Mouse (Mus musculus) CH12.LX (cell line): ENCODE measurements around the gene Srms. TPM values are rescaled to one million over a fixed set of nuclear protein-coding genes. Genes with fewer than 3 reads are reported as not detected.

ENCODE experiments used
- DNase-seq: peaks from one replicate; pipeline ENCODE4 v3.0.0-alpha.2; 2013; ENCODE audit errors: extremely low read depth
- H3K27ac ChIP-seq: 2 replicates; pipeline ENCODE4 v1.5.1; 2012; ENCODE audit warnings: low read depth, mild to moderate bottlenecking, control low read depth, moderate library complexity; ENCODE audit not compliant: insufficient read depth
- H3K27me3 ChIP-seq: replicated peaks from 2 replicates; pipeline ENCODE3; 2012; ENCODE audit warnings: inconsistent platforms
- H3K36me3 ChIP-seq, 2 experiments: replicated peaks in 1 of 2; 2 replicates each; pipeline versions ENCODE3 to v1.6.1; 2012; ENCODE audit warnings: inconsistent platforms in 1 of 2, low read length in 1 of 2, mild to moderate bottlenecking in 1 of 2, mixed read lengths in 1 of 2, moderate library complexity in 1 of 2; ENCODE audit not compliant: control insufficient read depth in 1 of 2, insufficient read depth in 1 of 2
- H3K4me1 ChIP-seq, 2 experiments: 2 replicates each; pipeline ENCODE4 v1.6.1; 2012; ENCODE audit warnings: inconsistent platforms in 1 of 2, moderate library complexity in 1 of 2; ENCODE audit not compliant: insufficient read depth in 2 of 2, control insufficient read depth in 1 of 2
- H3K4me2 ChIP-seq: 2 replicates; pipeline ENCODE4 v1.6.1; 2012; ENCODE audit warnings: low read depth, mild to moderate bottlenecking, control low read depth; ENCODE audit not compliant: poor library complexity, insufficient read depth, severe bottlenecking
- H3K4me3 ChIP-seq, 3 experiments: fragments of 150-350 bp in 1 of 3; sonication (generic) in 1 of 3; replicated peaks in 1 of 3; 2 replicates each; pipeline versions ENCODE3 to v1.5.1; 2011 to 2012; ENCODE audit warnings: low read depth in 2 of 3, low read length in 2 of 3, mild to moderate bottlenecking in 2 of 3, moderate library complexity in 2 of 3, control low read depth in 1 of 3, improper control_type of control experiment in 1 of 3, inconsistent platforms in 1 of 3, mixed read lengths in 1 of 3; ENCODE audit not compliant: poor library complexity in 1 of 3
- H3K79me2 ChIP-seq: replicated peaks from 2 replicates; pipeline ENCODE4 v1.6.1; 2012; ENCODE audit warnings: mild to moderate bottlenecking, moderate library complexity; ENCODE audit not compliant: control insufficient read depth, poor library complexity, insufficient read depth, severe bottlenecking; ENCODE audit errors: extremely low read depth
- H3K9ac ChIP-seq: 2 replicates; pipeline ENCODE4 v1.6.1; 2012; ENCODE audit warnings: low read depth, mild to moderate bottlenecking, control low read depth, moderate library complexity; ENCODE audit not compliant: insufficient read depth
- H3K9me3 ChIP-seq: replicated peaks from 2 replicates; pipeline ENCODE3; 2012; ENCODE audit warnings: low read length, inconsistent platforms, mixed read lengths
- CHD1 ChIP-seq: IDR thresholded peaks from 2 replicates; pipeline ENCODE4 v1.6.1; 2012; ENCODE audit warnings: low read depth, low read length, improper control_type of control experiment, inconsistent platforms
- CHD2 ChIP-seq: IDR thresholded peaks from 2 replicates; pipeline ENCODE4 v1.6.1; 2011; ENCODE audit warnings: low read length, improper control_type of control experiment
- E2F4 ChIP-seq: IDR thresholded peaks from 2 replicates; pipeline ENCODE4 v1.6.1; 2011; ENCODE audit warnings: low read depth, low read length, improper control_type of control experiment; ENCODE audit not compliant: insufficient replicate concordance
- EP300 ChIP-seq: IDR thresholded peaks from 2 replicates; pipeline ENCODE4 v1.6.1; 2011; ENCODE audit warnings: low read length, improper control_type of control experiment
- GABPA ChIP-seq: IDR thresholded peaks from 2 replicates; pipeline ENCODE4 v1.6.1; 2012; ENCODE audit warnings: low read depth, low read length, improper control_type of control experiment, inconsistent platforms; ENCODE audit not compliant: insufficient replicate concordance
- HCFC1 ChIP-seq: IDR thresholded peaks from 2 replicates; pipeline ENCODE4 v1.6.1; 2012; ENCODE audit warnings: low read depth, mild to moderate bottlenecking, inconsistent platforms, low read length, improper control_type of control experiment
- IRF4 ChIP-seq: IDR thresholded peaks from 2 replicates; pipeline ENCODE4 v1.6.1; 2014; ENCODE audit warnings: low read depth, mild to moderate bottlenecking, inconsistent platforms, low read length, improper control_type of control experiment
- JUN ChIP-seq: IDR thresholded peaks from 2 replicates; pipeline ENCODE4 v1.6.1; 2011; ENCODE audit warnings: low read depth, mild to moderate bottlenecking, low read length, improper control_type of control experiment, moderate library complexity; ENCODE audit not compliant: insufficient read depth
- MAFK ChIP-seq: IDR thresholded peaks from 2 replicates; pipeline ENCODE4 v1.6.1; 2011; ENCODE audit warnings: low read length, improper control_type of control experiment; ENCODE audit not compliant: insufficient replicate concordance
- MAX ChIP-seq: IDR thresholded peaks from 2 replicates; pipeline ENCODE4 v1.6.1; 2011; ENCODE audit warnings: low read length, improper control_type of control experiment
- MEF2A ChIP-seq: IDR thresholded peaks from 2 replicates; pipeline ENCODE4 v1.6.1; 2014; ENCODE audit warnings: low read depth, mild to moderate bottlenecking, inconsistent platforms, low read length, improper control_type of control experiment, borderline replicate concordance
- MXI1 ChIP-seq: IDR thresholded peaks from 2 replicates; pipeline ENCODE4 v1.6.1; 2011; ENCODE audit warnings: mild to moderate bottlenecking, low read depth, low read length, improper control_type of control experiment
- NELFE ChIP-seq: IDR thresholded peaks from 2 replicates; pipeline ENCODE4 v1.6.1; 2011; ENCODE audit warnings: low read depth, low read length, improper control_type of control experiment
- PAX5 ChIP-seq: IDR thresholded peaks from 2 replicates; pipeline ENCODE4 v1.6.1; 2012; ENCODE audit warnings: low read length, inconsistent platforms, mixed read lengths
- RAD21 ChIP-seq: IDR thresholded peaks from 2 replicates; pipeline ENCODE4 v1.6.1; 2011; ENCODE audit warnings: low read depth, mild to moderate bottlenecking, low read length, improper control_type of control experiment, moderate library complexity
- RCOR1 ChIP-seq: conservative IDR thresholded peaks from 2 replicates; pipeline ENCODE4 v1.6.1; 2012; ENCODE audit warnings: low read depth, mild to moderate bottlenecking, inconsistent platforms, low read length, improper control_type of control experiment
- SIN3A ChIP-seq: IDR thresholded peaks from 2 replicates; pipeline ENCODE4 v1.6.1; 2012; ENCODE audit warnings: low read length, improper control_type of control experiment, inconsistent platforms
- SMC3 ChIP-seq: IDR thresholded peaks from 2 replicates; pipeline ENCODE4 v1.6.1; 2011; ENCODE audit warnings: low read depth, low read length, improper control_type of control experiment
- TBP ChIP-seq: conservative IDR thresholded peaks from 2 replicates; pipeline ENCODE4 v1.6.1; 2011; ENCODE audit warnings: low read depth, low read length, improper control_type of control experiment
- TCF12 ChIP-seq: IDR thresholded peaks from 2 replicates; pipeline ENCODE4 v1.6.1; 2014; ENCODE audit warnings: low read depth, mild to moderate bottlenecking, inconsistent platforms, low read length, improper control_type of control experiment
- USF2 ChIP-seq: conservative IDR thresholded peaks from 2 replicates; pipeline ENCODE4 v1.6.1; 2011; ENCODE audit warnings: low read depth, low read length, improper control_type of control experiment
- ZC3H11A ChIP-seq: IDR thresholded peaks from 2 replicates; pipeline ENCODE4 v1.6.1; 2012; ENCODE audit warnings: low read depth, mild to moderate bottlenecking, inconsistent platforms, low read length, improper control_type of control experiment
- ZKSCAN1 ChIP-seq: IDR thresholded peaks from 2 replicates; pipeline ENCODE4 v1.6.1; 2012; ENCODE audit warnings: low read depth, inconsistent platforms, low read length, improper control_type of control experiment, borderline replicate concordance
- dilution Hi-C: fragments of 300-500 bp; cut with MboI; formaldehyde crosslinking; loops from 2 replicates; pipeline ENCODE4 v1.14.3; 2020; ENCODE audit warnings: low sequenced_read_pairs; ENCODE audit not compliant: extremely low pct_unique_long_range_greater_than_20kb, extremely low pct_ligation_motif_present
- in situ Hi-C: fragments of 300-500 bp; cut with MboI; formaldehyde crosslinking; loops from 3 replicates; pipeline ENCODE4 v1.14.3; 2019; ENCODE audit warnings: low sequenced_read_pairs, low pct_ligation_motif_present, low pct_unique_long_range_greater_than_20kb, mixed read lengths
- polyA plus RNA-seq: library from polyadenylated mRNA; unstranded; fragments of >175 nt; gene quantifications from 2 replicates; pipeline ENCODE4 v1.2.1, GENCODE M21; 2012; ENCODE audit warnings: low read depth; ENCODE audit not compliant: insufficient read length
- total RNA-seq, 2 experiments: library from RNA; depleted of rRNA; stranded (reverse); fragments of 300-350 nt in 1 of 2; fragments of >200 nt in 1 of 2; gene quantifications; 2 replicates each; pipeline ENCODE4 v1.2.3; 2012 to 2014

The Srms gene
- total and polyA plus RNA-seq, 3 experiments = 0.08 to 0.41 (median 0.13) TPM

DNA sequence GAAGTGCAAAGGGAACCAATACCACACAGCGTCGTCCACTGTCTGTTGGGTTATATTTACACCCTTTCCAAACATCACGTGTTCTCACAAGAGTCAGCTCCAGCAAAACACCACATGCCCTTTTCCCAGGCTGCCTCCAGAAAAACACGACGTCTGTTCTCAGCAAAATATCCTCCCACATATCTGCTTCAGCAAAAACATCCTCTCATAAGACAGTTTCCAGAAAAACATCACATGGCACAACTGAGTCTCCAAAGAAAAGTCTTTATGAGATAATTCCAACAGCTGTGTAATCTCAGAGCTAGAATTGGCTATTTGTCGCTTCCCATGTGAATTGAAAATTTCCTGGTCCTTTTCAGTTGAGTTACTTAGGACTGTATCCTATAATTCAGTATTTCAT is 32.1 kb downstream of the Srms start:
- Histone ChIP-seq H3K4me2 (no peak overlapping the region), H3K27me3 (no peaks in the 10 kb centered on the region), H3K79me2 (no peaks in the 10 kb centered on the region), H3K27ac (no peak overlapping the region), H3K9ac (no peak overlapping the region), H3K9me3 (no peaks in the 10 kb centered on the region), H3K4me1 (peaks cover 2 to 6% of the 10 kb centered on the region in 2 experiments; a peak in 1 of 4 replicates), H3K4me3 (no peak overlapping the region), H3K36me3 (no peaks in the 10 kb centered on the region)
- in situ Hi-C loops (loop anchor here (10.0 to 25.0 kb wide), 3 partner anchors 144 to 306 kb away; partner anchors contain the start of genes Abhd16b, Arfrp1, Tpd52l2 and Zgpat), dilution Hi-C loops (no loop called here)
- TF ChIP-seq PAX5 = no peak
- no peak for TF ChIP-seq NELFE
- no peak for TF ChIP-seq CHD1
- TF ChIP-seq SIN3A = no peak
- TF ChIP-seq MXI1 = no peak
- no peak for TF ChIP-seq RAD21
- TF ChIP-seq CHD2 = no peak
- DNase-seq = no peak

DNA sequence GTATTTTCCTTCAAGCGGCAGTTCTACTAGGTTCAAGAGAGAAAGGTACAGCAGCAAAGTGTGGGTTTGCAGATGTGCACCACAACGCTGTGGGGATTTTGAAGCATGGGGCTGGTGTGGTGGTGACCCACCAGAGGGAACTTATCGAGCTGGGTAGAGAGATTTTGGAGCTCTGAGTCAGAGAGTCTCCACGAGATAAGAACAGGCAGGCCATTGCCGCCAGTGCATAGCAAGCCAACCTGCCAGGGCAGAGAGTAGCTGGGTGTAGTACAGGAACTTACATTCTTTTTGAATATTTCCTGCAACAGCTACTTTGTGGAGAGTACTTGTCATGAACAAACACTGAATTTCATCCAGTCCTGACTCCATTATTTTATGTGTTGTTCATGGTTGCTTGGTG is 34.5 kb downstream of the Srms start:
- in situ Hi-C loops = loop anchor here (25.0 kb wide), 1 partner anchor 309 kb away; the partner anchor contains the start of genes Abhd16b and Tpd52l2
- dilution Hi-C loops = no loop called here
- DNase-seq = no peak

More for the DNA sequence above, 34.5 kb downstream of the Srms start:
- peaks cover 0 to 2% of the 10 kb centered on the region in 2 experiments; a peak in 1 of 4 replicates for H3K4me1 ChIP-seq
- H3K4me2 ChIP-seq = no peak overlapping the region
- no peak overlapping the region for H3K4me3 ChIP-seq
- no peak for TF ChIP-seq ZC3H11A
- TF ChIP-seq JUN = no peak
- no peak for TF ChIP-seq USF2
- no peak for TF ChIP-seq TCF12
- TF ChIP-seq MAX = no peak
- TF ChIP-seq GABPA = no peak
- no peak for TF ChIP-seq MEF2A
- TF ChIP-seq MXI1 = no peak
- TF ChIP-seq E2F4 = no peak
- TF ChIP-seq NELFE = no peak
- TF ChIP-seq SIN3A = no peak
- no peak for TF ChIP-seq SMC3
- TF ChIP-seq CHD1 = no peak
- TF ChIP-seq TBP = no peak
- TF ChIP-seq EP300 = no peak
- no peak for TF ChIP-seq ZKSCAN1
- no peak for TF ChIP-seq RCOR1
- no peak for TF ChIP-seq HCFC1
- no peak for TF ChIP-seq MAFK
- no peak for TF ChIP-seq IRF4
- H3K79me2 ChIP-seq = no peaks in the 10 kb centered on the region
- H3K36me3 ChIP-seq = no peaks in the 10 kb centered on the region
- no peak overlapping the region for H3K9ac ChIP-seq
- no peaks in the 10 kb centered on the region for H3K9me3 ChIP-seq
- H3K27me3 ChIP-seq = peaks cover 5% of the 10 kb centered on the region
- H3K27ac ChIP-seq = no peak overlapping the region
